Mouse (Mus musculus): ENCODE results near the gene 6330409D20Rik.
A peak's percentile ranks its signal among the peaks of the same experiment; 100 is the strongest.

Gene 6330409D20Rik

GRCm38 (mm10) chr2:32722046-32722445 is 18.8 kb downstream of the 6330409D20Rik start:
- DNase-seq, result no peak

GRCm38 (mm10) chr2:32720681-32721229 is 20.1 kb downstream of the 6330409D20Rik start, which contains the start of gene Sh2d3c:
Gene Sh2d3c (plus strand): TSS chr2:32721055.
- no peak for DNase-seq

GRCm38 (mm10) chr2:32720053-32720452 is 20.8 kb downstream of the 6330409D20Rik start:
- DNase-seq, result no peak

GRCm38 (mm10) chr2:32718761-32719160 is 22.1 kb downstream of the 6330409D20Rik start:
- peak; percentile 95 for DNase-seq

GRCm38 (mm10) chr2:32714987-32715425 is 25.8 kb downstream of the 6330409D20Rik start:
- DNase-seq, result no peak

- no peak for DNase-seq
These were observed 26.5 kb downstream of the 6330409D20Rik start for GRCm38 (mm10) chr2:32714117-32714986.

- peak; percentile 95 for DNase-seq
These were observed 27.6 kb downstream of the 6330409D20Rik start, which contains the start of gene Cdk9 for GRCm38 (mm10) chr2:32712934-32713817. Gene Cdk9 (minus strand): TSS chr2:32713076.

- DNase-seq, result peak; percentile 95
These were observed 28.3 kb downstream of the 6330409D20Rik start for GRCm38 (mm10) chr2:32712586-32712933.

- DNase-seq, result peak; percentile 71
These were observed 28.7 kb downstream of the 6330409D20Rik start for GRCm38 (mm10) chr2:32712108-32712551.

- DNase-seq, result no peak
These were observed 29.3 kb downstream of the 6330409D20Rik start for GRCm38 (mm10) chr2:32711301-32712056.

GRCm38 (mm10) chr2:32710425-32710824 is 30.4 kb downstream of the 6330409D20Rik start:
- no peak for DNase-seq

- DNase-seq, result no peak
These were observed 31.2 kb downstream of the 6330409D20Rik start for GRCm38 (mm10) chr2:32709521-32710137.

- peak; percentile 90 for DNase-seq
These were observed 32.2 kb downstream of the 6330409D20Rik start for GRCm38 (mm10) chr2:32708643-32709042.

GRCm38 (mm10) chr2:32706971-32707370 is 33.8 kb downstream of the 6330409D20Rik start:
- no peak for DNase-seq

- DNase-seq, result no peak
These were observed 35.8 kb downstream of the 6330409D20Rik start for GRCm38 (mm10) chr2:32705018-32705417.

- DNase-seq, result no peak
These were observed 36.8 kb downstream of the 6330409D20Rik start, which contains the start of gene Fpgs for GRCm38 (mm10) chr2:32704021-32704421. Gene Fpgs (minus strand): TSS chr2:32704145.

GRCm38 (mm10) chr2:32703046-32703445 is 37.8 kb downstream of the 6330409D20Rik start:
- DNase-seq, result no peak

- no peak for DNase-seq
These were observed 39.7 kb downstream of the 6330409D20Rik start for GRCm38 (mm10) chr2:32700966-32701743.

GRCm38 (mm10) chr2:32699680-32700079 is 41.1 kb downstream of the 6330409D20Rik start:
- no peak for DNase-seq

- DNase-seq, result no peak
These were observed 46.1 kb downstream of the 6330409D20Rik start for GRCm38 (mm10) chr2:32694691-32695090.
